Mouse (Mus musculus): ENCODE results near the gene Sh2d1b1. TPM values are rescaled to one million over a fixed set of nuclear protein-coding genes. Genes with fewer than 3 reads are reported as not detected.
"Not testable (repeated sequence)": the region's sequence is repeated elsewhere in the genome, so short reads cannot be mapped to it uniquely, and the experiment has no call there.

Gene Sh2d1b1
- total RNA-seq (2021): not detected

- DNase-seq (ENCODE audit: extremely low spot score in 1 of 2, low spot score in 2 of 2): no peak
- intact Hi-C loops (cut with DNase I): no loop called here
Measured at GRCm38 (mm10) chr1:170277016-170277415, at the start of gene Sh2d1b1. Sh2d1b1 (plus strand) TSS chr1:170277320.

DNA sequence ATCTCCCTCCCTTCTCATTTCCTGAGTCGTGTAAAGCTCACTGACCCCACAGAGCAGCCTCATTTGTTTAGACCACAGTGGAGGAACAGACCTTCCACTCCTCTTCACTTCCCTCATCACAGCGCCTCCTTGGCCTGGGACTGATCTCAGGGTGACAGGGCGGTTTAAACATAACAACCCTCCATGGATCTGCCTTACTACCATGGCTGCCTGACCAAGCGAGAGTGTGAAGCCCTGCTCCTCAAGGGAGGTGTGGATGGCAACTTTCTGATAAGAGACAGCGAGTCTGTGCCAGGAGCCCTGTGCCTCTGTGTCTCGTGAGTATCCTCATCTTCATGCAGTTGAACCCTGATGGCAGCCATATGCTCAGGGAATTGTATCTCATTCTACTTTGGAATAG is 44.4 kb upstream of the Sh2d1b1 start, which contains the start of gene Sh2d1b2:
Gene Sh2d1b2 (plus strand): TSS at position 62 of the 400 bp plus-strand sequence.
- DNase-seq (ENCODE audit: extremely low spot score in 1 of 2, low spot score in 2 of 2); intact Hi-C loops (cut with DNase I): not testable (repeated sequence)

DNA sequence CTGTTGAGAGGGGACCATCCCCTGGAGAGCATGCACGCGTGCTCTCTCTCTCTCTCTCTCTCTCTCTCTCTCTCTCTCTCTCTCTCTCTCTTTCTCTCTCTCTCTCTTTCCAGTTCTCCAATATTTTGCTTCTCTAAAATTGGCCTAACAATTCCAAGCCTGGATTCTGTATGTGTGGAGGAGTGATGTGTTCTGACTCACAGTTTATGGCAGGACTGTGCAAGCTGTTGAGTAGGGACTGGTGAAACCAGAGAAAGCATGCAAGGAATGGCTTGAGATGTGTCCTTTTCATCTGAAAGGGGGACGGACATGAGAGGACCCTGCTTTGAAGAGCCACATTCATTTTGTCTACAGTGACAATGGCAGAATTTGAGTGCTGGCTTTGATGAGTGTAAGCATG is 32.1 kb upstream of the Sh2d1b1 start:
- intact Hi-C loops (cut with DNase I): no loop called here

DNA sequence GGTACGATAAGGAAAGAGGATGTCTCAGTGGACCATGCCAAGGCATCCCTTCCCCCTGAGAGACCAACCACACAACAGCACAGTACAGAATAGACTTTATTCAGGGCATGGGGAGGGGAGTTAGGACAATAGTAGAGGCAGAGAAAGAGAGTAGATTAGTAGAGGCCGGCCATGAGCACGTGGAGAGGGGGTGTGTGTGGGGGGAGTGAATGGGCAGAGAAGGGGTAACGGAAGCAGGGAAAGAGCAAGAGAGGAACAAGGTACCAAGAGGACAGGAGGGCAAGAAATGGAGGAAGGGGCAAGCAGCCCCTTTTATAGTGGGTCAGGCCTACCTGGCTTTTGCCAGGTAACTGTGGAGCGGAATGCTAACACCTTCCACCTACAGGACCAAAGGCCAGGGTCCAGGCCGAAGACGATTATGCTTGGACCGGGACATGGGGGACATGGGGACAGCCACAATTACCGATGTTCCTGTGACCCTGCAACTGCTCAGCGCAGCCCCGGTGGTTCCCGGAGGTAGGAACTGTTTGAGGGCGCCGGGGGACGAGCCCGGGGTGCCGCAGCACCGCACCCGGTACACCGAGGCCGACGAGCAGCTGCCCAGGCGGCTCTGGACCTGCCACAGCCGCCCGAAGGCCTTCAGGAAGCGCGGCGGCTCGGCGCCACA is 22.1 kb upstream of the Sh2d1b1 start:
- intact Hi-C loops (cut with DNase I): no loop called here
- DNase-seq (ENCODE audit: extremely low spot score in 1 of 2, low spot score in 2 of 2): peak in 1 of 2 experiments; percentile 9

More for the DNA sequence above, 32.1 kb upstream of the Sh2d1b1 start:
- no peak for DNase-seq (ENCODE audit: extremely low spot score in 1 of 2, low spot score in 2 of 2)

GRCm38 (mm10) chr1:170255560-170255910 is 21.6 kb upstream of the Sh2d1b1 start:
- intact Hi-C loops (cut with DNase I): no loop called here
- DNase-seq (ENCODE audit: extremely low spot score in 1 of 2, low spot score in 2 of 2): peak; percentile 86 to 91

- intact Hi-C loops (cut with DNase I): no loop called here
Measured at GRCm38 (mm10) chr1:170270281-170270680, 6.8 kb upstream of the Sh2d1b1 start.

DNA sequence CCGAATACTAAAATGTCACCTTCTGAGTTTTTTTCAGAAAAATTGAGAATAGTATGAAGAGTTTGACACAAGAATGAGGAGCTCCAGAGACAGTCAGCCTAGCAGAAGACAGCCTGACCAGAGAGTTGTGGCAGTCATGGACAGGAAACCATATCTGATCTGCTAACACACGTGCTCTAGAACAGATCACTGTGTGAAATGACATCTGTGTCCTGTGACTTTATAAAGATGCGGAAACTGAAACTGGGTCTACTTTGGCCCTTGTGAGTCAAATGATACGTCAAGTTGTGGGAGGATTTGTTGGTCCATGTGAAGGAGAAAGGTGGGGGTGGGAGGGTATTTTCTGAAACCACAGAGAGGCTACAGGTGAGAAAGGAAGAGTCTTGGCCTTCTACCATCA is 6.4 kb upstream of the Sh2d1b1 start:
- intact Hi-C loops (cut with DNase I): no loop called here
- DNase-seq (ENCODE audit: extremely low spot score in 1 of 2, low spot score in 2 of 2): no peak

More at GRCm38 (mm10) chr1:170270281-170270680, 6.8 kb upstream of the Sh2d1b1 start:
- DNase-seq (ENCODE audit: extremely low spot score in 1 of 2, low spot score in 2 of 2): no peak

GRCm38 (mm10) chr1:170273252-170273651 is 3.9 kb upstream of the Sh2d1b1 start:
- intact Hi-C loops (cut with DNase I): no loop called here
- no peak for DNase-seq (ENCODE audit: extremely low spot score in 1 of 2, low spot score in 2 of 2)

- intact Hi-C loops (cut with DNase I): no loop called here
- no peak for DNase-seq (ENCODE audit: extremely low spot score in 1 of 2, low spot score in 2 of 2)
Measured at GRCm38 (mm10) chr1:170282415-170283129, 5.5 kb downstream of the Sh2d1b1 start.

DNA sequence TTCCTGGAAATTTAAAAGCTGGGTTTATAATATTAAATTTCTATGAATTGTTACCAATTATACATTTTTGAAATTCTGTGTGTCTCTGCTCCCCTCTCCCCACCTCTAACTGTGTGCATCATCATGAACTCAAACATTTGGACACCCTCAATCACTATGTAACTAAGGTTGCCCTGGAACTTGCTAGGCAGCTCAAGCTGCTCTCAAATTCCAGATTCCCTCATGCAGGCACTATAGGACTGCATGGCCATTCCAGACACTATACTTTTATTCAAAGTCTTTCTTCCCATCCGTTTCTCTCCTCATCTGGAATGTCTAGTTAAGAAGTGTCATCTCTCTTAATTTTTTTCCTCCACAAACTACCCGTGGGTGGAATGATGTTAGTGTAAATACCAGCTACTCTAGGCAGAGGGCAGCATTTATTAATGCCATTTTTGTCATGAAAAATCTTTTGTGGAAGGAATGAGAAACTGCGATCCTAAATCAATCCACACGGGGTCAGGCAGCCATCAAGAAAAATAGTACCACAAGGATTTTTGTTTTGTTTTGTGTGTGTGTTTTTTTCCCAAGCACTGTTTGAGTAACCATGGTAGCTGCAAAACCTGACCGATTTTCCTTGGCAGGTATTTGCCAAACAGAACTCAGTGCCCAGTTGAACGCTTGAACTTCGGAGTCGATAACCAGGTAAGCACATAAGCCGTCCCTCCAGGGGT is 15.3 kb downstream of the Sh2d1b1 start:
- DNase-seq (ENCODE audit: extremely low spot score in 1 of 2, low spot score in 2 of 2): peak in 1 of 2 experiments; percentile 73
- intact Hi-C loops (cut with DNase I): loop anchor here (1.0 to 10.0 kb wide), 2 partner anchors 202 to 321 kb away; no protein-coding TSS in a partner anchor

GRCm38 (mm10) chr1:170293257-170293656 is 16.1 kb downstream of the Sh2d1b1 start:
- intact Hi-C loops (cut with DNase I): loop anchor here (10.0 kb wide), 1 partner anchor 202 kb away; no protein-coding TSS in a partner anchor
- no peak for DNase-seq (ENCODE audit: extremely low spot score in 1 of 2, low spot score in 2 of 2)

DNA sequence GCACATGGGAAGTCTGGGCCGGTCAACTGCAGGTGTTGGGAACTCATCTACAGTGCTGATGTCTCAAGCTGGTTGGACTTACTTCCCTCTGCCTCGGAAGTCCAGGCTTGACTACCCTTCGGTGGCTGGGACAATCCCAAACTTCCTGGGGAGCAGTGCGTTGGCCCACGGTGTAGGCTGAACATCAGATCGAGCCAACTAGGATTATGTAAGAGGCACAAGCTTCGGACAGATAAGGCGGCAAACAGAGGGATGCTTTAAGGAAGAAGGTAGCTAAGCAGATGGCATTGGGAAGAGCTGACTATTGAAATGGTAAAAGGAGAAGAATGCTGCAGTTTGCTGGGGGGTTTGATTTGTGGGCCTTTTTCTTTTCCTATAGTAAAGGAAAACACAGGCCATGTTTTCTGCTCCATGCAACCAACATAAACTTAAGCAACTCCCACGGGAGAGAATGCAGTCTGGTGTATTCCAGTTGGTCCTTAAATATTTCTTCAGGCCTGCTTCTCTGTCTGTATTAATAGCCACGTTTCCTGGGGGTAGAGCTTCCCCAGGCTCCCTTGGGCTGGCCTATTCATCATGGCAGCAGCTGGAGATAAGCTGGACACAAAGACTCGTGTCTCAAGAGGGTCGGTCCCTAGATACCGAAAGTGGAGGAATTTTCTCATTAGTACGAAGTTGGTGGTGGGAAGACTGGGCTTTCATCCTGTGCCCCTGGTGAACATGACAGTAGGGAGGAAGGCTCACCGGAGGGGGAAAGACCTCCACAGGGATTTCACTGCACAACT is 17.9 kb downstream of the Sh2d1b1 start:
- intact Hi-C loops (cut with DNase I): loop anchor here (10.0 kb wide), 1 partner anchor 200 kb away; no protein-coding TSS in a partner anchor
- DNase-seq (ENCODE audit: extremely low spot score in 1 of 2, low spot score in 2 of 2): no peak

- intact Hi-C loops (cut with DNase I): loop anchor here (10.0 kb wide), 1 partner anchor 195 kb away; no protein-coding TSS in a partner anchor
- no peak for DNase-seq (ENCODE audit: extremely low spot score in 1 of 2, low spot score in 2 of 2)
Measured at GRCm38 (mm10) chr1:170299496-170299895, 22.4 kb downstream of the Sh2d1b1 start.

- intact Hi-C loops (cut with DNase I): no loop called here
- no peak for DNase-seq (ENCODE audit: extremely low spot score in 1 of 2, low spot score in 2 of 2)
Measured at GRCm38 (mm10) chr1:170301686-170302085, 24.6 kb downstream of the Sh2d1b1 start.

DNA sequence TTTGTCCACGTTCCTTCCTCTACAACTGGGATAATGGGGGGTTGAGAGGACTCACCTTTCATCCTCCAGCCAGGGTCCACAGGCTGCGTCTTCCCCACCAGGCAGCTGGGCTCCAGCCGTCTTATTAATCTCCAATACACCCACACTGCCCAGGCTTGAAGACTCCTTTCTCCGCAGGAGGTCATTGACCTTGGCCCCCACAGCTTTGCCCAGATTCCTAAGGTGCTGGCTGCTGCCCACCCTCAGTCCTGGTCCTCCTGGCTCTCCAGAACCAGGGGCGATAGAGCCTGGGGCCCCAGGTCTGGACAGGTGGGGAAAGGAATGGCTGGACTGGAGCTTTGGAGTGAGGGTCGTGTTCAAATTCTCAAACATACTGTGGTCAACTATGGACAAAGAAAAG is 25.3 kb downstream of the Sh2d1b1 start:
- intact Hi-C loops (cut with DNase I): no loop called here
- DNase-seq (ENCODE audit: extremely low spot score in 1 of 2, low spot score in 2 of 2): no peak

- intact Hi-C loops (cut with DNase I): no loop called here
- no peak for DNase-seq (ENCODE audit: extremely low spot score in 1 of 2, low spot score in 2 of 2)
Measured at GRCm38 (mm10) chr1:170303103-170303502, 26.0 kb downstream of the Sh2d1b1 start.

- intact Hi-C loops (cut with DNase I): no loop called here
Measured at GRCm38 (mm10) chr1:170305002-170305401, 27.9 kb downstream of the Sh2d1b1 start.

GRCm38 (mm10) chr1:170306232-170306631 is 29.1 kb downstream of the Sh2d1b1 start, which contains the start of gene Gm7694:
Gm7694 (minus strand) TSS chr1:170306332.
- DNase-seq (ENCODE audit: extremely low spot score in 1 of 2, low spot score in 2 of 2): no peak
- intact Hi-C loops (cut with DNase I): no loop called here

More at GRCm38 (mm10) chr1:170305002-170305401, 27.9 kb downstream of the Sh2d1b1 start:
- no peak for DNase-seq (ENCODE audit: extremely low spot score in 1 of 2, low spot score in 2 of 2)
